Mouse (Mus musculus): ENCODE measurements around the gene Rhbdf1. TPM values are rescaled to one million over a fixed set of nuclear protein-coding genes. Genes with fewer than 3 reads are reported as not detected.

Rhbdf1 gene
- total and polyA plus RNA-seq, 3 experiments, result 24.7 to 37.6 (median 34.2) TPM

- no peak for TF ChIP-seq ETS1 (conservative IDR thresholded peaks at IDR 0.05; ENCODE audit: low read depth, low read length)
- TF ChIP-seq GABPA (IDR thresholded peaks at IDR 0.05; ENCODE audit: insufficient replicate concordance, low read depth, low read length), result no peak
- peak; percentile 42; the same call in 1 of the 2 replicates for TF ChIP-seq NRF1 (IDR thresholded peaks at IDR 0.05; ENCODE audit: low read depth, low read length)
- no peak for TF ChIP-seq MAFK (IDR thresholded peaks at IDR 0.05; ENCODE audit: insufficient replicate concordance, low read length)
- TF ChIP-seq MAZ (IDR thresholded peaks at IDR 0.05; ENCODE audit: low read depth, low read length), result no peak
- peak; percentile 72 for TF ChIP-seq MEF2A (IDR thresholded peaks at IDR 0.05; ENCODE audit: borderline replicate concordance, low read depth, low read length)
- TF ChIP-seq MYC (IDR thresholded peaks at IDR 0.05; ENCODE audit: low read depth, low read length), result no peak
- TF ChIP-seq SIN3A (IDR thresholded peaks at IDR 0.05; ENCODE audit: low read length), result no peak; the same call in 1 of the 2 replicates
These were observed 16.2 kb upstream of the Rhbdf1 start (continued) for GRCm38 (mm10) chr11:32238093-32238860.

GRCm38 (mm10) chr11:32237411-32237795, 15.3 kb upstream of the Rhbdf1 start:
- Histone ChIP-seq H3K27me3 (replicated peaks) (no peaks in the 10 kb centered on the region), H3K79me2 (replicated peaks; ENCODE audit: control insufficient read depth, extremely low read depth, insufficient read depth, poor library complexity, severe bottlenecking) (no peaks in the 10 kb centered on the region), H3K4me3 (replicated peaks in 1 of 3; ENCODE audit: low read depth in 2 of 3, low read length in 2 of 3, poor library complexity in 1 of 3) (no peak overlapping the region), H3K9ac (ENCODE audit: insufficient read depth, low read depth) (no peak overlapping the region), H3K9me3 (replicated peaks; ENCODE audit: low read length) (no peaks in the 10 kb centered on the region), H3K36me3 (replicated peaks in 1 of 2; ENCODE audit: control insufficient read depth in 1 of 2, insufficient read depth in 1 of 2, low read length in 1 of 2) (peaks cover 74 to 93% of the 10 kb centered on the region in 2 experiments), H3K27ac (ENCODE audit: insufficient read depth, low read depth) (0 out of 2 replicates have a peak overlapping the region, but pooled peaks have one; percentile 27), H3K4me2 (ENCODE audit: insufficient read depth, low read depth, poor library complexity, severe bottlenecking) (no peak overlapping the region), H3K4me1 (ENCODE audit: control insufficient read depth in 1 of 2, insufficient read depth in 2 of 2) (peaks cover 11 to 25% of the 10 kb centered on the region in 2 experiments)
- DNase-seq (ENCODE audit: extremely low read depth), result no peak
- in situ Hi-C loops (cut with MboI; ENCODE audit: low pct_ligation_motif_present, low pct_unique_long_range_greater_than_20kb, low sequenced_read_pairs), result loop anchor here (5.0 to 10.0 kb wide), 2 partner anchors 35 to 53 kb away; partner anchors contain the start of gene Il9r
- dilution Hi-C loops (cut with MboI; ENCODE audit: extremely low pct_ligation_motif_present, extremely low pct_unique_long_range_greater_than_20kb, low sequenced_read_pairs), result no loop called here
- no peak for TF ChIP-seq MAFK (IDR thresholded peaks at IDR 0.05; ENCODE audit: insufficient replicate concordance, low read length)
- no peak for TF ChIP-seq KAT2A (IDR thresholded peaks at IDR 0.05; ENCODE audit: insufficient replicate concordance, low read length)
- TF ChIP-seq CHD1 (IDR thresholded peaks at IDR 0.05; ENCODE audit: low read depth, low read length), result peak; percentile 61; the same call in 1 of the 2 replicates
- no peak for TF ChIP-seq TCF12 (IDR thresholded peaks at IDR 0.05; ENCODE audit: low read depth, low read length)
- no peak for TF ChIP-seq RAD21 (IDR thresholded peaks at IDR 0.05; ENCODE audit: low read depth, low read length)
- no peak for TF ChIP-seq IRF4 (IDR thresholded peaks at IDR 0.05; ENCODE audit: low read depth, low read length)
- TF ChIP-seq USF2 (conservative IDR thresholded peaks at IDR 0.05; ENCODE audit: low read depth, low read length), result no peak
- TF ChIP-seq SIN3A (IDR thresholded peaks at IDR 0.05; ENCODE audit: low read length), result peak; percentile 57
- no peak for TF ChIP-seq MAZ (IDR thresholded peaks at IDR 0.05; ENCODE audit: low read depth, low read length)
- TF ChIP-seq EP300 (IDR thresholded peaks at IDR 0.05; ENCODE audit: low read length), result no peak
- no peak for TF ChIP-seq CHD2 (IDR thresholded peaks at IDR 0.05; ENCODE audit: low read length)
- no peak for TF ChIP-seq UBTF (IDR thresholded peaks at IDR 0.05; ENCODE audit: low read depth, low read length)
- no peak for TF ChIP-seq MEF2A (IDR thresholded peaks at IDR 0.05; ENCODE audit: borderline replicate concordance, low read depth, low read length)
- TF ChIP-seq POLR2A (IDR thresholded peaks at IDR 0.05; ENCODE audit: low read depth, low read length), result no peak

All from CH12.LX (cell line).